Mouse (Mus musculus): Measurements from ENCODE around the gene Daglb.

DNA sequence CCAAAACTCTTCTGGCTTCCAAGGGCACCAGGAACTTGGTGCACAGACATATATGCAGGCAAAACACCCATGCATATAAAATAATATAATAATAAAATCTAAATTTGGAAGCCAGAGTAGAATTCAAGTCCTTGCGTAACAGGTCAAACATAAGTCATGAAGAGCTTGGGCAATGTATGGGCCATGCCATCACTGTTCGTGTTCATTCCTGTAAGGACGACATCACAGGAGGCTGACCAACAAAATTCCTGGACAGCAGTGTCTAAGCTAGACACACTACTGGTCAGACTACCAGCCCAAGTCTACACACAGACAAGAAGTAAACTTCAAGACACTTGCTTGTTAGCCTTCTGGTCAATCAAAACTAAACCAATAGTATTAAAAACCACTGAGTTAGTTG, 58.5 kb downstream of the Daglb start:
- no peak for TF ChIP-seq CTCF (IDR thresholded peaks at IDR 0.05; ENCODE audit: low read depth)
- TF ChIP-seq EP300 (optimal IDR thresholded peaks at IDR 0.05) = no peak

Data from stomach, postnatal 0 days (tissue).